Mouse (Mus musculus): ENCODE data around the gene Igsf3. TPM values are rescaled to one million over a fixed set of nuclear protein-coding genes. Genes with fewer than 3 reads are reported as not detected.

The Igsf3 gene
- polyA plus RNA-seq, 1 experiment from 2014 or later, result 96.5 TPM

DNA sequence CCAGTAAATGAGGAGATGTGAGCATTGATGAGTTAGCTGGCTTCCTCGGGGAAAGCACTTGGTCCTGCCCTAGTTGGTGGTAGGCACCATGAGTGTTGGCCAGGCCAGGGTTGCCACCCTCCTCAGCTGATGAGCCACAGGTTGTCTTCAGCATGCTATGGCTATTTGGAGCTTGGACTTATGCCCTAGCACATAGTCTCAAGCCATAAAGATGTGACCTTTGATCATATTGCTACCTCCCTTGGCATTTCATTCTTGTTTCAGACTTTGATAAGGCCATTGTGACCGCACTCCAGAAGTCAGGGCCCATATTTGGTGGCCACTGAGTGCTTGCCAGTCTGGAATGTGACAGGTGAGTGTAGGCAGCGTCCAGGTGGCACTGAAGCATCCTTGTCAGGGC lies 19.2 kb downstream of the Igsf3 start:
- peak overlapping the region; percentile 99 for H3K27ac ChIP-seq
- no peaks in the 10 kb centered on the region for H3K9me3 ChIP-seq
- no peak for ATAC-seq (ENCODE audit: low FRiP score, low read depth)
- WGBS, result 64% methylated on average over 3 of the region's 3 CpGs
- no peaks in the 10 kb centered on the region for H3K36me3 ChIP-seq
- no peaks in the 10 kb centered on the region for H3K27me3 ChIP-seq
- H3K4me2 ChIP-seq (replicated peaks), result peak overlapping the region; percentile 50
- peaks cover 100% of the 10 kb centered on the region for H3K4me1 ChIP-seq
- H3K9ac ChIP-seq, result peak overlapping the region; percentile 43; the same call in 1 of the 2 replicates
- no peak overlapping the region for H3K4me3 ChIP-seq

- Histone ChIP-seq H3K9me3 (no peaks in the 10 kb centered on the region), H3K27ac (peak overlapping the region; percentile 99), H3K27me3 (no peaks in the 10 kb centered on the region), H3K9ac (no peak overlapping the region), H3K4me1 (peaks cover 100% of the 10 kb centered on the region), H3K4me3 (no peak overlapping the region), H3K4me2 (replicated peaks) (peak overlapping the region; percentile 50), H3K36me3 (no peaks in the 10 kb centered on the region)
- WGBS, result 9% methylated on average over 13 of the region's 13 CpGs
- ATAC-seq (ENCODE audit: low FRiP score, low read depth), result no peak
These were observed 19.9 kb downstream of the Igsf3 start for GRCm38 (mm10) chr3:101396726-101397263.

- no peaks in the 10 kb centered on the region for H3K27me3 ChIP-seq
- H3K9me3 ChIP-seq, result no peaks in the 10 kb centered on the region
- H3K4me2 ChIP-seq (replicated peaks), result peak overlapping the region; percentile 50
- 37% methylated on average over 4 of the region's 4 CpGs for WGBS
- H3K4me3 ChIP-seq, result no peak overlapping the region
- peaks cover 100% of the 10 kb centered on the region for H3K4me1 ChIP-seq
- peak overlapping the region; percentile 99 for H3K27ac ChIP-seq
- ATAC-seq (ENCODE audit: low FRiP score, low read depth), result no peak
- no peaks in the 10 kb centered on the region for H3K36me3 ChIP-seq
- H3K9ac ChIP-seq, result no peak overlapping the region
These were observed 20.5 kb downstream of the Igsf3 start for GRCm38 (mm10) chr3:101397422-101397821.

DNA sequence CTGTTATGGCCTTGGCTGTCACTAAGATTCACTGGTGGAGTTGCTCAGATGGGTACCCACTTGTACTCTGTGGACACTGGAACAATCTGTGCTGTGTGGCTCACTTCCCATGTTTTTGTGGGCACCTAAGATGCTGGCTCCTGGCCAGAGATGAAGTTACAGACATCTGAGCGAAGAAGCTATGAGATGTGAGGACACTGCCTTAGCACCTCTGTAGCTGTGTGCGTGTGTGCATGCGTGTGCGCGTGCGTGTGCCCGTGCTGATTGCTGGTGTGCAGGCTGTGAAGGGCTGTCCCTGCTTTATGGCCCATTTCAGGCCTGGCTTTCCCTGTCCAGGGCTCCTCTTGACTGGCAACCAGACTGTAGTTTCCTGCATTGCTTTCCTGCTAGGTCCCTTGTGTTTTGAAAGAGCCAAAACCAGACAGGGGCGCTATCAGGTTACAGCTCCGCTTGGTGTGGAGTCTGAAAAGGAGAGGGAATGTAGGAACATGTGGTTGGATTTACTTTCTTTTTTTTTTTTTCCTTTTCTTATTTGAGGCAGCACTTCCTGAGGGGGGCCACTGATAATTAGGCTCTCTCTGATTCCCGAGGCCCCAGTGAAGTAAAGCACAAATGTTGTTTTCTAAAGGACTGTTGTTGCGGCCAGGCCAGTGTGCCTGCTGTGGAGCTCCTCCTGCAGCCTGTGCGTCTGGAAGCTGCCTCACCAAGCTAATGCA lies 21.3 kb downstream of the Igsf3 start:
- peak overlapping the region; percentile 99 for H3K27ac ChIP-seq
- WGBS, result 7% methylated on average over 12 of the region's 12 CpGs
- H3K4me3 ChIP-seq, result no peak overlapping the region
- peaks cover 100% of the 10 kb centered on the region for H3K4me1 ChIP-seq
- H3K27me3 ChIP-seq, result no peaks in the 10 kb centered on the region
- 0 out of 2 replicates have a peak, but pooled peaks cover under 1% of the 10 kb centered on the region for H3K36me3 ChIP-seq
- H3K9ac ChIP-seq, result peak overlapping the region; percentile 48; the same call in 1 of the 2 replicates
- peak; percentile 71 for ATAC-seq (ENCODE audit: low FRiP score, low read depth)
- H3K9me3 ChIP-seq, result no peaks in the 10 kb centered on the region
- peak overlapping the region; percentile 50 for H3K4me2 ChIP-seq (replicated peaks)

DNA sequence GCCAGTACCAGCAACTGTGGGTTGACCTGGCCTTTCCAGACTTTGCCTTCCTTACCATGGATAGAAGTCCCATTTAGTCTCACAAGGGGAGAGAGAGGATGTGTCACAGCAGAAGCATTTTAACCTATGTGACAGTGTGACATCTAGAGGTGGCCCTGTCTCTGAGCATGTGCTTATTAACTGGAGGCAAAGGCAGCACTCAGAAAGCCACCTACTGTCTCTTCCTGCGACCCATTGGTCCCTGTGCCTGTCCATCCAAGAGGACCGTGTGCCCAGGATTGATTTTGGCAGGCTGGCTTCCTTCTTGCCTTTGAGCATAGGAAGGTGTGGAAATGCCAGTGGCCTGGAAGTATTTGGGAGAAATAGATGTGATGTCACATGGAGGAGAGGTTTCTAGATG lies 22.0 kb downstream of the Igsf3 start:
- WGBS, result 27% methylated on average over 2 of the region's 2 CpGs
- H3K27me3 ChIP-seq, result no peaks in the 10 kb centered on the region
- no peak for ATAC-seq (ENCODE audit: low FRiP score, low read depth)
- no peak overlapping the region for H3K4me3 ChIP-seq
- peaks cover 100% of the 10 kb centered on the region for H3K4me1 ChIP-seq
- no peaks in the 10 kb centered on the region for H3K9me3 ChIP-seq
- peak overlapping the region; percentile 48; the same call in 1 of the 2 replicates for H3K9ac ChIP-seq
- H3K4me2 ChIP-seq (replicated peaks), result peak overlapping the region; percentile 50
- peaks cover 4% of the 10 kb centered on the region; the same call in 1 of the 2 replicates for H3K36me3 ChIP-seq
- H3K27ac ChIP-seq, result peak overlapping the region; percentile 99

DNA sequence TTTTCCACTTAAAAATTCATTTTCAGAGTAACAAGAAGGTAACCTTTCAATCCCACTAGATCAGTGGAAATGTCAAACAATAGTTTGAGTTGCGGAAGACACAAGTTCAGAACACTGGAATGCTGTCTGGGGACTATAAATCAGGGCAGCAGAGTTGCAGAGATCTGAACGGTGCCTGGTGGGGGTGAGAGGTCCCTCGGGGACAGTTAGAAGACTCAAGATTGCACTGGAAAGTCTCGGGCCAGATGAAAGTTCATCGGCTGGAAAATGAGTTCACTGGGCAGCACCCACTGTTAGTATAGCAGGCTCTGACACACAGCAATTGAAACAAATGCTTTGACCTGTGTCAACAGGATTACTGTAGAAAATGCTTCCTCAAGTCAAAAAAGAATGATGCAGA lies 24.6 kb downstream of the Igsf3 start:
- Histone ChIP-seq H3K9me3 (no peaks in the 10 kb centered on the region), H3K4me3 (no peak overlapping the region), H3K27me3 (no peaks in the 10 kb centered on the region), H3K36me3 (peaks cover 4% of the 10 kb centered on the region; the same call in 1 of the 2 replicates), H3K4me1 (peaks cover 100% of the 10 kb centered on the region), H3K4me2 (replicated peaks) (no peak overlapping the region), H3K9ac (no peak overlapping the region), H3K27ac (peak overlapping the region; percentile 28; the same call in 1 of the 2 replicates)
- 10% methylated on average over 5 of the region's 5 CpGs for WGBS
- no peak for ATAC-seq (ENCODE audit: low FRiP score, low read depth)

- Histone ChIP-seq H3K36me3 (peaks cover 4% of the 10 kb centered on the region; the same call in 1 of the 2 replicates), H3K9me3 (no peaks in the 10 kb centered on the region), H3K27me3 (no peaks in the 10 kb centered on the region), H3K9ac (no peak overlapping the region), H3K4me3 (no peak overlapping the region), H3K4me2 (replicated peaks) (0 out of 2 replicates have a peak overlapping the region, but pooled peaks have one; percentile 4), H3K27ac (peak overlapping the region; percentile 55; the same call in 1 of the 2 replicates), H3K4me1 (peaks cover 98% of the 10 kb centered on the region)
- 54% methylated on average over 13 of the region's 13 CpGs for WGBS
- ATAC-seq (ENCODE audit: low FRiP score, low read depth), result 0 out of 2 replicates have a peak, but pooled peaks have one; percentile 22
These were observed 27.9 kb downstream of the Igsf3 start for GRCm38 (mm10) chr3:101404620-101405415.

- H3K4me2 ChIP-seq (replicated peaks), result no peak overlapping the region
- H3K4me3 ChIP-seq, result no peak overlapping the region
- ATAC-seq (ENCODE audit: low FRiP score, low read depth), result no peak
- H3K4me1 ChIP-seq, result peaks cover 98% of the 10 kb centered on the region
- peaks cover 4% of the 10 kb centered on the region; the same call in 1 of the 2 replicates for H3K36me3 ChIP-seq
- H3K27me3 ChIP-seq, result no peaks in the 10 kb centered on the region
- H3K9me3 ChIP-seq, result no peaks in the 10 kb centered on the region
- WGBS, result 55% methylated on average over 10 of the region's 10 CpGs
- peak overlapping the region; percentile 28; the same call in 1 of the 2 replicates for H3K27ac ChIP-seq
- H3K9ac ChIP-seq, result no peak overlapping the region
These were observed 28.6 kb downstream of the Igsf3 start for GRCm38 (mm10) chr3:101405495-101405894.

DNA sequence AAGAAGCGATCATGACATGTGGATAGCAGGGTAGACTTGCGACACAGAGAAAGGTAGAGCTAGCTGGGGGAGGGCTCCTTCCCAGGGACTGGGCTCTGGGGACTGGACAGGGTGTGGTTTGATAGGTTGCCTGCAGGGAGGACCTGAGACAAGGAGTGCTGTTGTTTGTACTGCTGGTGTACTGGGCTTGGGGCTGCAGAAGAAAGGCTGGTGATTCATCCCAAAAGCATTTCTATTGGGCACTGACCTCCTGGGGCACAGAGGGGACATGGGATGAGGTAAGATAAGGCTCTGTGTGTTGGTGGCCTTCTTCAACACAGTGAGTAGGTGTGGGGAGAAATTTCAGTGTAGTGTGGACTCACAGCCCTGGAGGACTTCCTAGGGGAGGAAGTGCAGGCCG lies 29.2 kb downstream of the Igsf3 start:
- peaks cover 4% of the 10 kb centered on the region; the same call in 1 of the 2 replicates for H3K36me3 ChIP-seq
- no peaks in the 10 kb centered on the region for H3K9me3 ChIP-seq
- H3K4me3 ChIP-seq, result no peak overlapping the region
- H3K27me3 ChIP-seq, result no peaks in the 10 kb centered on the region
- no peak overlapping the region for H3K9ac ChIP-seq
- WGBS, result 58% methylated on average over 3 of the region's 3 CpGs
- ATAC-seq (ENCODE audit: low FRiP score, low read depth), result no peak
- H3K27ac ChIP-seq, result no peak overlapping the region
- peaks cover 98% of the 10 kb centered on the region for H3K4me1 ChIP-seq
- no peak overlapping the region for H3K4me2 ChIP-seq (replicated peaks)

DNA sequence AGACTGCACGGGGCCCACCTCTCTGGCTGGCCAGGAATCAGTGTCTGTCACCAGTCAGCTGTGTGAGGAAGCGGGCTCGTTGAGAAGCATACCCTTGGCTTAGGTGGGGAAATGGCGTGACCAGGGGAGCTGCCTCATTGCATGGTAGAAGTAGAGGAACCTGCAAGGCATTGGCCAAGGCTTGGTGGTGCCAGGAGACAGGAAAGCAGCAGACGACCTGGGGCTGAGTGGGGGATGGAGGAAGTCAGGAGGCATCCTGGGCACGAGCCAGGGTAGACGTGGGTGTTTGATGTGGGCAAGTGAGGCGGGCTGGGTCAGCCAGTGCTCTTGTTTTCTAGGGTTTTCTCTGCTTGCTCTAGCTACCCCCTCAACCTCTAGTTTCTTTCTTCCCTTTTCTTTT lies 30.7 kb downstream of the Igsf3 start:
- H3K27ac ChIP-seq, result peak overlapping the region; percentile 48
- no peak for ATAC-seq (ENCODE audit: low FRiP score, low read depth)
- no peak overlapping the region for H3K4me2 ChIP-seq (replicated peaks)
- no peak overlapping the region for H3K4me3 ChIP-seq
- peaks cover 96% of the 10 kb centered on the region for H3K4me1 ChIP-seq
- WGBS, result 63% methylated on average over 8 of the region's 8 CpGs
- no peaks in the 10 kb centered on the region for H3K9me3 ChIP-seq
- no peaks in the 10 kb centered on the region for H3K27me3 ChIP-seq
- peaks cover 4% of the 10 kb centered on the region; the same call in 1 of the 2 replicates for H3K36me3 ChIP-seq
- H3K9ac ChIP-seq, result no peak overlapping the region

DNA sequence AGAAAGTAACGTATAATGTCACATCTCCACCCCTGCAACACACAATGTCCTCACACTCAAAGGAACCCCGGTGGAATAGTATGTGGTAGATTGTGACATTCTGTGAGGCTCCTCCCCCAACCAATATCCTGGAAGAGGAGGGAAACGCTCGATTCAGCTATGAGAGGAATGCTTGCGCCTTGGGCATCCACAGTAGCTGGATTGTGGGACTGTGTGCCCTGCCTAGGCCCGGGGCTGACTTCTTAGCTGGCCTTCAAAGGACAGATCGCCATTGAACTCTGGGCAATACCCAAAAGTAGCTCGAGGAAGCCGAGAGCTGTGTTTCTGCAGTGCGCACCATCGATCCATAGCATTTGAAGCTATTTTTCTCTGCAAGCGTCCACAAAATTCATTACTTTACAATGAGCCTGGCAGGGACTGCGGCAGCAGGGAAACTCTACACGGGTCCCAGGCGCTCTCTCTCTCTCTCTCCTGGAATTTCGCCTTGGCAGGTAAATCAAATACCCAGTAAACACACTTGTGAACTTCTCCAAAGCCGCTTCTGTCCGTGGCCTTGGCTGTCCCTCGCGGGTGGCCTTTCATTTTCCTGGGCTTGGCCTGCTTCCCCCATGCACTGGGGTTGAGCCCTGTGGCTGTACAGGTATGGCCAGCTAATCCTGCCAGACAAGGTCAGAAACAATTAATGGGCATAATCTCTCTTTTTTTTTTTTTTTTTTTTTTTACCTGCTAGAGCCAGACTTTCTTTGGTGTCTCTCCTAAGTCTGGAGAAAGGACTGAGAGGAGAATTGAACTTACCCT lies 32.3 kb downstream of the Igsf3 start:
- no peak for ATAC-seq (ENCODE audit: low FRiP score, low read depth)
- H3K9me3 ChIP-seq, result no peaks in the 10 kb centered on the region
- no peak overlapping the region for H3K9ac ChIP-seq
- 19% methylated on average over 20 of the region's 20 CpGs for WGBS
- peak overlapping the region; percentile 50 for H3K4me2 ChIP-seq (replicated peaks)
- H3K27me3 ChIP-seq, result no peaks in the 10 kb centered on the region
- peaks cover 91% of the 10 kb centered on the region for H3K4me1 ChIP-seq
- H3K36me3 ChIP-seq, result no peaks in the 10 kb centered on the region
- no peak overlapping the region for H3K4me3 ChIP-seq
- peak overlapping the region; percentile 88 for H3K27ac ChIP-seq

Data from limb, embryonic 13.5 days (tissue).